Mouse (Mus musculus): ENCODE results near the gene Sash3. TPM values are rescaled to one million over a fixed set of nuclear protein-coding genes. Genes with fewer than 3 reads are reported as not detected.

The Sash3 gene
- polyA plus RNA-seq, 1 experiment from 2014 or later: 1.4 TPM

DNA sequence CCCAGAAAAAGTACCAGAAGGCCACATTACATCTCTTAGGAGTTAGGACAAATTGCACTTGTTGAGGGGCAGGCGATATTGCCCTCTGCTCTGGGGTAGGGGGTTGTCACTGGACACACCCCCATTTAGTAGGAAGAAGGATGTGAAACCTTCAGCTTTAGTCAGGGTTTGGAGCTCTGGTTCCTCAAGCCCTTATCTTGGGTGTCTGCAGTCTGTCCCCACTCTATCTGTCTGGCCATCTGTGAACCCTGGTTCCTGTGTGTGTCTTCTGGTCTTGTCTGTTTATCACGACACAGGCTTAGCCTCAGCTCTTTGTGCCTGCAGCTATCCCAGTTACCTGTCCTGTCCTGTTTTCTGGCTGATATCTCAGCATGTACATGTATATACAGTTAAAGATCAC is 7.2 kb downstream of the Sash3 start:
- Histone ChIP-seq H3K27me3 (ENCODE audit: control insufficient read depth, insufficient read depth, low read length) (no peaks in the 10 kb centered on the region), H3K4me1 (ENCODE audit: control insufficient read depth, insufficient read depth, low read length) (no peaks in the 10 kb centered on the region), H3K4me3 (ENCODE audit: low read length) (no peak overlapping the region), H3K36me3 (ENCODE audit: control insufficient read depth, insufficient read depth, low read length) (no peaks in the 10 kb centered on the region), H3K4me2 (replicated peaks; ENCODE audit: low read depth, low read length) (no peak overlapping the region), H3K9ac (ENCODE audit: low read depth, low read length) (no peak overlapping the region), H3K27ac (ENCODE audit: low read depth, low read length) (no peak overlapping the region), H3K9me3 (ENCODE audit: control insufficient read depth, low read length) (no peaks in the 10 kb centered on the region)
- 75% methylated on average over 2 of the region's 2 CpGs for WGBS
- ATAC-seq (ENCODE audit: low FRiP score, low TSS enrichment): no peak

DNA sequence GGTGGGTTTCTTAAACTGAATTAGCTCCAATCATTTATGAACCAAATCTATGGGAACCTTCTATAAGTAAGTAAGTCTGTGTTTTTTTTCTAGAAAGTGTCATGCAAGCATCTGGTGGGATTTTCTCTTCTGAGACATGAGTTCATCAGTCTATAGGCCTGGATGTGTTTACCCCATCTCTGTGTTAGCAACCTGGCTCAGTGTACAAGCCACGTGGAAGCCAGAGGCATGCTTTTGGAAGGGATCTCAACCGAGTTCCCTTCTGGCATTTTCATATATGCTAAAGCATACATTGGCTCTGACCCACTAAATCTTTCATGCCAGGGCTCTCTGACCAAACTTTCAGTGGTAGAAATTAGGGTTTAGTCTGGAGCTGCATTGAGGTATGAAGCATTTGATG is 7.7 kb downstream of the Sash3 start:
- no peak overlapping the region for H3K4me2 ChIP-seq (replicated peaks; ENCODE audit: low read depth, low read length)
- no peaks in the 10 kb centered on the region for H3K27me3 ChIP-seq (ENCODE audit: control insufficient read depth, insufficient read depth, low read length)
- H3K36me3 ChIP-seq (ENCODE audit: control insufficient read depth, insufficient read depth, low read length): no peaks in the 10 kb centered on the region
- H3K9me3 ChIP-seq (ENCODE audit: control insufficient read depth, low read length): no peaks in the 10 kb centered on the region
- H3K4me1 ChIP-seq (ENCODE audit: control insufficient read depth, insufficient read depth, low read length): no peaks in the 10 kb centered on the region
- no peak overlapping the region for H3K9ac ChIP-seq (ENCODE audit: low read depth, low read length)
- no peak overlapping the region for H3K4me3 ChIP-seq (ENCODE audit: low read length)
- WGBS: 75% methylated on average over 2 of the region's 2 CpGs
- H3K27ac ChIP-seq (ENCODE audit: low read depth, low read length): no peak overlapping the region
- ATAC-seq (ENCODE audit: low FRiP score, low TSS enrichment): no peak

GRCm38 (mm10) chrX:48155489-48155888 is 9.3 kb downstream of the Sash3 start:
- ATAC-seq (ENCODE audit: low FRiP score, low TSS enrichment): no peak
- no peaks in the 10 kb centered on the region for H3K36me3 ChIP-seq (ENCODE audit: control insufficient read depth, insufficient read depth, low read length)
- WGBS: 89% methylated on average over 6 of the region's 6 CpGs

GRCm38 (mm10) chrX:48157396-48157795 is 11.2 kb downstream of the Sash3 start:
- H3K4me2 ChIP-seq (replicated peaks; ENCODE audit: low read depth, low read length): no peak overlapping the region
- no peaks in the 10 kb centered on the region for H3K9me3 ChIP-seq (ENCODE audit: control insufficient read depth, low read length)
- no peaks in the 10 kb centered on the region for H3K4me1 ChIP-seq (ENCODE audit: control insufficient read depth, insufficient read depth, low read length)
- no peaks in the 10 kb centered on the region for H3K27me3 ChIP-seq (ENCODE audit: control insufficient read depth, insufficient read depth, low read length)
- 83% methylated on average over 8 of the region's 8 CpGs for WGBS
- ATAC-seq (ENCODE audit: low FRiP score, low TSS enrichment): no peak
- H3K4me3 ChIP-seq (ENCODE audit: low read length): no peak overlapping the region
- H3K9ac ChIP-seq (ENCODE audit: low read depth, low read length): no peak overlapping the region
- no peaks in the 10 kb centered on the region for H3K36me3 ChIP-seq (ENCODE audit: control insufficient read depth, insufficient read depth, low read length)
- no peak overlapping the region for H3K27ac ChIP-seq (ENCODE audit: low read depth, low read length)

More at GRCm38 (mm10) chrX:48155489-48155888, 9.3 kb downstream of the Sash3 start:
- Histone ChIP-seq H3K4me2 (replicated peaks; ENCODE audit: low read depth, low read length) (no peak overlapping the region), H3K27me3 (ENCODE audit: control insufficient read depth, insufficient read depth, low read length) (no peaks in the 10 kb centered on the region), H3K4me3 (ENCODE audit: low read length) (no peak overlapping the region), H3K4me1 (ENCODE audit: control insufficient read depth, insufficient read depth, low read length) (no peaks in the 10 kb centered on the region), H3K27ac (ENCODE audit: low read depth, low read length) (no peak overlapping the region), H3K9ac (ENCODE audit: low read depth, low read length) (no peak overlapping the region), H3K9me3 (ENCODE audit: control insufficient read depth, low read length) (no peaks in the 10 kb centered on the region)

DNA sequence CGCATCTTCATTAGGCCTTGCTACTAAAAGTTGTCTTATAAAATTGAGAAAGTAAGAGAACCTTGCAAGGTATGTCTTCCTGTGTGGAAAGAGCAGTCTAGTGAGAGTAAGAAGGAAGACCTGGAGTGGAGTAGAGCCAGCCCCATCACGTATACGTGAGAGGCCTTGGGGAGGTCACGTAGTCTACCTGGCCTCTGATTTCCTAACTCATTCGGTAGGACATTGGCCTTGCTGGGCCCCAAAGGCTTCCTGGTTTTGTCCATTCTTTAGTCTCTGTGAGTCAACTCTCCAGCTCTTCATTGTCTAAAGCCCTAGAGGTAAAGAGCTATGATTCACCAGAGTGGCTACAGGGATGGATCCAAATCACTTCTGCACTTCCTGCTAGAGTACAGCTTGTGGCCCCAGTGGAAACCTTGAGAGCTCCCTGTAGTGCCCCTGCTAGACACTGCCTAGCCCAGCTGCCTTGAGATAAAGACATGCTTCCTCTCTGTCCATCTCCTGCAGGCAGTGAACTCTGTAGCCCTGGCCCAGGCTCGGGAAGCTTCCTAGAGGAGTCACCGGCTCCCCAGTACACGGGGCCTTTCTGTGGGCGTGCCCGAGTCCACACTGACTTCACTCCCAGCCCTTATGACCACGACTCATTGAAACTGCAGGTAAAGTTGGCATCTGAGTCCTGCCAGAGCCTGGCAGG is 12.1 kb downstream of the Sash3 start:
- Histone ChIP-seq H3K36me3 (ENCODE audit: control insufficient read depth, insufficient read depth, low read length) (no peaks in the 10 kb centered on the region), H3K27ac (ENCODE audit: low read depth, low read length) (no peak overlapping the region), H3K9me3 (ENCODE audit: control insufficient read depth, low read length) (no peaks in the 10 kb centered on the region), H3K27me3 (ENCODE audit: control insufficient read depth, insufficient read depth, low read length) (no peaks in the 10 kb centered on the region), H3K4me3 (ENCODE audit: low read length) (no peak overlapping the region), H3K4me2 (replicated peaks; ENCODE audit: low read depth, low read length) (no peak overlapping the region), H3K4me1 (ENCODE audit: control insufficient read depth, insufficient read depth, low read length) (no peaks in the 10 kb centered on the region), H3K9ac (ENCODE audit: low read depth, low read length) (no peak overlapping the region)
- WGBS: 86% methylated on average over 11 of the region's 11 CpGs
- no peak for ATAC-seq (ENCODE audit: low FRiP score, low TSS enrichment)

DNA sequence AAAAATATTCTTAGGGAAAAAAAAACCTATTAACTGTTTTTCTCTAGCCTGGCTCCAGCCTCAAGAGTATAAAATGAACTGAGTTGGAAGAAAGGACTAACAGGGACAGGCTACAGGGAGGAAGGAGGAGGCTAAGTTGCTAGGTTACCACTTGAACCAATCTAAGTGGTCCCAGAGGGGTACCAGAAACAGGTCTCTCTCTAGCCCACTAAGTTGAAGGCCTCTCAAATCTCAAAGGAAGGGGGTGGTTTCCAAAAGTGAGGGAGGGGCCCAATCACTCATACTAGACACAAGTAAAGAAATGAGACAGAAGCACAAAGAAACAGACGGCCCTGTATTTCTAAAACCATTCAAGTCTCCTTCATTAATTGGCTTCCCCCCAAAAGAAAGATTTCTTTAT is 23.7 kb downstream of the Sash3 start:
- H3K36me3 ChIP-seq (ENCODE audit: control insufficient read depth, insufficient read depth, low read length): no peaks in the 10 kb centered on the region; the same call in 1 of the 2 replicates
- WGBS: 80% methylated on average over 1 of the region's 1 CpGs
- no peak overlapping the region for H3K4me3 ChIP-seq (ENCODE audit: low read length)
- H3K4me1 ChIP-seq (ENCODE audit: control insufficient read depth, insufficient read depth, low read length): no peaks in the 10 kb centered on the region
- H3K27ac ChIP-seq (ENCODE audit: low read depth, low read length): no peak overlapping the region
- no peaks in the 10 kb centered on the region for H3K27me3 ChIP-seq (ENCODE audit: control insufficient read depth, insufficient read depth, low read length)
- no peak overlapping the region for H3K9ac ChIP-seq (ENCODE audit: low read depth, low read length)
- H3K9me3 ChIP-seq (ENCODE audit: control insufficient read depth, low read length): no peaks in the 10 kb centered on the region
- ATAC-seq (ENCODE audit: low FRiP score, low TSS enrichment): no peak
- no peak overlapping the region for H3K4me2 ChIP-seq (replicated peaks; ENCODE audit: low read depth, low read length)

DNA sequence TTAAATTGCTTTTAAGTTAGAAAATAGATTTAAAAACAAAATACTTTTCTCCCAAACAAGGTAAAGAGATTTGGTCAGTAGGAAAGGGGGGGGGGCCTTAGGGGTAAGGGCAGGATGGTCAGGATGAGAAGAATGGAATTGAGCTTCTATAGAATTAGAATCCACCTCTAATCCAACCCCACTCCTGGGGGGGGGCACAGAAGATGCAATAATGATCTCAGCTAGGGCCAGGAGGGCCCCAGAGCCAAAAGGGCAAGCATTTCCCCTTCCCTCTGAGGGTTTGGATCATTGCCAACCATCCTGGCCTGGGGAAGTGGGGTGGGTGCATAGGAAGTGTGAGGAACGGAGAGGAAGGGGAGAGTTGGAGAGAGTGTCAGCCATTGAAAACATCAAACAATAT is 24.1 kb downstream of the Sash3 start:
- no peak overlapping the region for H3K4me3 ChIP-seq (ENCODE audit: low read length)
- H3K9me3 ChIP-seq (ENCODE audit: control insufficient read depth, low read length): no peaks in the 10 kb centered on the region
- no peak overlapping the region for H3K9ac ChIP-seq (ENCODE audit: low read depth, low read length)
- WGBS: 38% methylated on average over 1 of the region's 1 CpGs
- no peaks in the 10 kb centered on the region for H3K27me3 ChIP-seq (ENCODE audit: control insufficient read depth, insufficient read depth, low read length)
- no peak for ATAC-seq (ENCODE audit: low FRiP score, low TSS enrichment)
- H3K4me2 ChIP-seq (replicated peaks; ENCODE audit: low read depth, low read length): no peak overlapping the region
- H3K4me1 ChIP-seq (ENCODE audit: control insufficient read depth, insufficient read depth, low read length): no peaks in the 10 kb centered on the region
- H3K27ac ChIP-seq (ENCODE audit: low read depth, low read length): no peak overlapping the region
- no peaks in the 10 kb centered on the region; the same call in 1 of the 2 replicates for H3K36me3 ChIP-seq (ENCODE audit: control insufficient read depth, insufficient read depth, low read length)

GRCm38 (mm10) chrX:48181844-48182243 is 35.6 kb downstream of the Sash3 start:
- H3K9ac ChIP-seq (ENCODE audit: low read depth, low read length): no peak overlapping the region
- 82% methylated on average over 6 of the region's 6 CpGs for WGBS
- no peak overlapping the region for H3K4me3 ChIP-seq (ENCODE audit: low read length)
- no peaks in the 10 kb centered on the region for H3K27me3 ChIP-seq (ENCODE audit: control insufficient read depth, insufficient read depth, low read length)
- no peak overlapping the region for H3K4me2 ChIP-seq (replicated peaks; ENCODE audit: low read depth, low read length)
- no peaks in the 10 kb centered on the region; the same call in 1 of the 2 replicates for H3K36me3 ChIP-seq (ENCODE audit: control insufficient read depth, insufficient read depth, low read length)
- H3K9me3 ChIP-seq (ENCODE audit: control insufficient read depth, low read length): no peaks in the 10 kb centered on the region
- no peak overlapping the region for H3K27ac ChIP-seq (ENCODE audit: low read depth, low read length)
- H3K4me1 ChIP-seq (ENCODE audit: control insufficient read depth, insufficient read depth, low read length): no peaks in the 10 kb centered on the region
- ATAC-seq (ENCODE audit: low FRiP score, low TSS enrichment): no peak

- H3K36me3 ChIP-seq (ENCODE audit: control insufficient read depth, insufficient read depth, low read length): no peaks in the 10 kb centered on the region
- H3K4me3 ChIP-seq (ENCODE audit: low read length): no peak overlapping the region
- H3K4me1 ChIP-seq (ENCODE audit: control insufficient read depth, insufficient read depth, low read length): no peaks in the 10 kb centered on the region
- no peak overlapping the region for H3K9ac ChIP-seq (ENCODE audit: low read depth, low read length)
- no peak for ATAC-seq (ENCODE audit: low FRiP score, low TSS enrichment)
- no peak overlapping the region for H3K4me2 ChIP-seq (replicated peaks; ENCODE audit: low read depth, low read length)
- no peak overlapping the region for H3K27ac ChIP-seq (ENCODE audit: low read depth, low read length)
- no peaks in the 10 kb centered on the region for H3K9me3 ChIP-seq (ENCODE audit: control insufficient read depth, low read length)
- no peaks in the 10 kb centered on the region for H3K27me3 ChIP-seq (ENCODE audit: control insufficient read depth, insufficient read depth, low read length)
- WGBS: 81% methylated on average over 3 of the region's 3 CpGs
These were observed 38.5 kb downstream of the Sash3 start for GRCm38 (mm10) chrX:48184703-48185102.

All from kidney, embryonic 14.5 days (tissue).